Mouse (Mus musculus) stomach, embryonic 14.5 days (tissue): ENCODE results near the gene Hist1h3a. TPM values are rescaled to one million over a fixed set of nuclear protein-coding genes. Genes with fewer than 3 reads are reported as not detected.

Source experiments
- ATAC-seq: fragments of 200-750 bp; cut with Nextera tagmentation; 2 replicates; pipeline ENCODE4 v1.8.0; 2017; ENCODE audit warnings: low read depth, moderate TSS enrichment; ENCODE audit not compliant: insufficient number of reproducible peaks, insufficient read depth, low FRiP score
- H3K27ac ChIP-seq: fragments of 300-500 bp; sonication (generic); 2 replicates; pipeline ENCODE4 v1.5.1; 2014; ENCODE audit warnings: mild to moderate bottlenecking, low read length, moderate library complexity, mixed read lengths
- H3K27me3 ChIP-seq: fragments of 300-500 bp; sonication (generic); 2 replicates; pipeline ENCODE4 v1.6.1; 2014; ENCODE audit warnings: low read length, control low read depth, mixed read lengths; ENCODE audit not compliant: control insufficient read depth, insufficient read depth
- H3K36me3 ChIP-seq: fragments of 300-500 bp; sonication (generic); 2 replicates; pipeline ENCODE4 v1.6.1; 2014; ENCODE audit warnings: mild to moderate bottlenecking, control low read depth, low read length, moderate library complexity, mixed read lengths; ENCODE audit not compliant: control insufficient read depth, insufficient read depth
- H3K4me1 ChIP-seq: fragments of 300-500 bp; sonication (generic); 2 replicates; pipeline ENCODE4 v1.6.1; 2014; ENCODE audit warnings: low read length, control low read depth, mixed read lengths; ENCODE audit not compliant: control insufficient read depth, insufficient read depth
- H3K4me2 ChIP-seq: fragments of 300-500 bp; sonication (generic); replicated peaks from 2 replicates; pipeline ENCODE4 v1.6.1; 2014; ENCODE audit warnings: low read depth, low read length, control low read depth
- H3K4me3 ChIP-seq: fragments of 300-500 bp; sonication (generic); 2 replicates; pipeline ENCODE4 v1.5.1; 2014; ENCODE audit warnings: low read depth, low read length, control low read depth
- H3K9ac ChIP-seq: fragments of 300-500 bp; sonication (generic); replicated peaks from 2 replicates; pipeline ENCODE4 v1.6.1; 2014; ENCODE audit warnings: low read depth, mild to moderate bottlenecking, control low read depth, low read length, moderate library complexity, mixed read lengths
- H3K9me3 ChIP-seq: fragments of 300-500 bp; sonication (generic); 2 replicates; pipeline ENCODE4 v1.6.1; 2016; ENCODE audit warnings: low read depth, low read length, control low read depth; ENCODE audit not compliant: control insufficient read depth
- WGBS: fragments of 180-500 bp; shearing (Covaris S2); extraction: QIAGEN DNeasy Blood & Tissue Kit; methylation state at CpG from one replicate; pipeline ENCODE4 v1.1.7; 2014; 5-methylcytosine and 5-hydroxymethylcytosine counted together
- polyA plus RNA-seq: library from polyadenylated mRNA; unstranded; fragments of >200 nt; fragmentation: Nextera tagmentation; extraction: Ambion mirVana; gene quantifications from 2 replicates; pipeline ENCODE4 v1.2.1, GENCODE M21; 2014

The Hist1h3a gene
- polyA plus RNA-seq, 1 experiment from 2014 or later = 6.5 TPM

DNA sequence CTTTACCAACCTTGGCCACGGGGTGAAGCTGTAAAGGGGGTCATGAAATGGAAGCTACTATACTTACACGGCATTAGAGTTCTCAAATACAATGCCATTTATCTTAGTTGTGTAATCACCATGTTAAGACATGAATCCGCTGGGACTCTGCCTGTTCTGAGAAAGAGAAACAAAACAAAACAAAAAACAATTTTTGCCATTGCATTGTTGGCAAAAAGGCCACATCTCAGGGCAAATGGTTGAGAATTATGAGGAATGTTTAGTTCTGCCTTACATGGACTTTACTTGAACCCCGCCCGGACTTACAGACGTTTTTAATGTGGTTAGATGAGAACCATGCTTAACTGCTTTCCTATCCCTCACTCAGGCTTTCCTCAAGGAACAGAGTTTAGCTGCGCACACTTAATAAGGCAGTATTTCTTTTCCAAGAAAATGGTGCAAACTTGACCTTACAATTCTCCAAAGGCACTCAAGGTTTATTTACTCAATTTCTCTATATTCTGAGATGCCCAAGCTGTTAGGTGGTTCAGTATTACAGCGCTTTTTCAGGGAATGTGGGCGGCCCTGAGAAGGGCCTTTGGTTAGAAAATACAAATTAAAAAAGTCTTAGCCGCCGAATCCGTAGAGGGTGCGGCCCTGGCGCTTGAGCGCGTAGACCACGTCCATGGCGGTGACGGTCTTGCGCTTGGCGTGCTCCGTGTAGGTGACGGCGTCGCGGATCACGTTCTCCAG, 1.8 kb downstream of the Hist1h3a start:
- no peak for ATAC-seq
- Histone ChIP-seq H3K27ac (peak overlapping the region; percentile 75), H3K27me3 (no peaks in the 10 kb centered on the region), H3K9me3 (no peaks in the 10 kb centered on the region), H3K9ac (peak overlapping the region; percentile 22), H3K4me1 (peaks cover 11% of the 10 kb centered on the region), H3K36me3 (no peaks in the 10 kb centered on the region), H3K4me3 (peak overlapping the region; percentile 50), H3K4me2 (peak overlapping the region; percentile 67)
- 2% methylated on average over 19 of the region's 27 CpGs for WGBS

GRCm38 (mm10) chr13:23759916-23760239, 2.3 kb downstream of the Hist1h3a start:
- Histone ChIP-seq H3K9ac (peak overlapping the region; percentile 22), H3K27me3 (no peaks in the 10 kb centered on the region), H3K27ac (peak overlapping the region; percentile 75), H3K9me3 (no peaks in the 10 kb centered on the region), H3K36me3 (no peaks in the 10 kb centered on the region), H3K4me3 (peak overlapping the region; percentile 50), H3K4me1 (peaks cover 11% of the 10 kb centered on the region), H3K4me2 (peak overlapping the region; percentile 67)
- WGBS = 63% methylated on average over 1 of the region's 1 CpGs
- no peak for ATAC-seq

DNA sequence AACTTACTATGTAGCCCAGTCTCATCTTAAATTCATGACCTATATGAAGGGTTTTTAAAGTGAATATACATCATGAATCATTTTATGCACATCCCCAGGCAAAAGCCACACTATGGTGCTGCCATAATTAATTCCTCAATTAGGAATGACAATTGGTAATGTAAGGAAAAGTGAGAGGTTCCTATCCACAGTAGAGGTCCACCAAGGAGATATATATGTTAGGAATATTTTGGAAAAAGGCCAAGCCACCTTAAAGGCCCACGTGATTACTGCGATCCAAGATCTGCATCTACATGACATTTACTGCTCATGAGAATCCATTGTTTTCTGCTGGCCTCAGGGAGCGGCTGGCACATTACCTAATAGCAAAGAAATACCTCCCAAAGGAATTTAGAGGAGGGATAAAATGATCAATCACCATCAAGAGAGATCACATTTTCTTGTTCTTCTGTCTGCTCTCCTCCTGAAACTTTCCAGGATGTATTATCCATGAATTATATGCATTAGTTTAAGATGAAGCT, 2.9 kb downstream of the Hist1h3a start:
- no peak overlapping the region for H3K4me2 ChIP-seq
- no peak overlapping the region; the same call in 1 of the 2 replicates for H3K27ac ChIP-seq
- no peaks in the 10 kb centered on the region for H3K36me3 ChIP-seq
- no peak overlapping the region for H3K9ac ChIP-seq
- no peak for ATAC-seq
- H3K4me3 ChIP-seq = no peak overlapping the region
- H3K4me1 ChIP-seq = peaks cover 8% of the 10 kb centered on the region
- WGBS = 71% methylated on average over 3 of the region's 3 CpGs
- H3K27me3 ChIP-seq = no peaks in the 10 kb centered on the region
- no peaks in the 10 kb centered on the region for H3K9me3 ChIP-seq

DNA sequence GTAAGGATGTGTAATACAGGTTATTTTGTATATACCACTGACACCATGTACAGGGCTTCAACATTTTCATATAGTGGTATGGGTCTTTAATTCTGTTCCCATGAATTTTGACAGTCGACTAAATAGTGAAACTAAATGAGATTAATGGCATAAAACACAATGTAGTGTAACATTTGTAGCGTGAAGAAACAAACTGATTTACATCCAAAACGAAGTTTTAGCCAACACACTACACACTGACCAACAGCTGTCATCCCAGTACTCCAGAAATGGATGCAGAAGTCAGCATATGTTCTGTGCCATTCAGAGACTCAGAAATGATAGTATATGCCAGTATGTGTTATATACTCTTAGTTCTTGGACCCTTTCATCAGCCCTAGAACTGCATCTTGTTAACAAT, 4.3 kb downstream of the Hist1h3a start:
- Histone ChIP-seq H3K27ac (peak overlapping the region; percentile 92; the same call in 1 of the 2 replicates), H3K9ac (no peak overlapping the region), H3K4me1 (peaks cover 11% of the 10 kb centered on the region), H3K4me3 (no peak overlapping the region), H3K36me3 (no peaks in the 10 kb centered on the region), H3K27me3 (no peaks in the 10 kb centered on the region), H3K4me2 (no peak overlapping the region), H3K9me3 (no peaks in the 10 kb centered on the region)
- no peak for ATAC-seq
- 43% methylated on average over 3 of the region's 3 CpGs for WGBS

- no peak for ATAC-seq
- Histone ChIP-seq H3K36me3 (no peaks in the 10 kb centered on the region), H3K27ac (peak overlapping the region; percentile 92), H3K4me1 (peaks cover 13% of the 10 kb centered on the region), H3K4me2 (peak overlapping the region; percentile 70), H3K9me3 (no peaks in the 10 kb centered on the region), H3K9ac (peak overlapping the region; percentile 40; the same call in 1 of the 2 replicates), H3K4me3 (peak overlapping the region; percentile 39), H3K27me3 (no peaks in the 10 kb centered on the region)
- 2% methylated on average over 14 of the region's 23 CpGs for WGBS
Observed at GRCm38 (mm10) chr13:23757211-23757773, 4.9 kb downstream of the Hist1h3a start.

DNA sequence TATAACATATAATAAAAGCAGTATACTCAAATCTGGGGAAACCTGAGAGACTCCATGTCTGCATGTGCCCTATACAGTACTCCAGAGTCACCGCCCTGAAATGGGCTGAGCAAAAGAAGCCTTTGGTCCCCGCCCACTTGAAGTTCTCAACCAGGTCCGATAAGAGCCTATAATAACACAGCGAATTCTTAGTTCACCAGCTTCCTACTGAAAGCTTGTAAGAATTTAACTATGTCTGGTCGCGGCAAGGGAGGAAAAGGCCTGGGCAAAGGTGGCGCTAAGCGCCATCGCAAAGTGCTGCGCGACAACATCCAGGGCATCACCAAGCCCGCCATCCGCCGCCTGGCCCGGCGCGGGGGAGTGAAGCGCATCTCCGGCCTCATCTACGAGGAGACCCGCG, 5.4 kb downstream of the Hist1h3a start, which contains the start of gene Hist1h4b:
Gene Hist1h4b, plus strand, starts transcription at position 224 of the 400 bp plus-strand sequence.
- peak within 1 kb of the TSS; percentile 92 for H3K27ac ChIP-seq
- peak within 1 kb of the TSS; percentile 40; the same call in 1 of the 2 replicates for H3K9ac ChIP-seq
- peak within 1 kb of the TSS; percentile 70 for H3K4me2 ChIP-seq
- peak within 1 kb of the TSS; percentile 39 for H3K4me3 ChIP-seq
- no peaks in the 10 kb centered on the region for H3K27me3 ChIP-seq
- peak; percentile 71 for ATAC-seq
- H3K36me3 ChIP-seq = no peaks in the 10 kb centered on the region
- 0% methylated on average over 17 of the region's 22 CpGs for WGBS
- no peaks in the 10 kb centered on the region for H3K9me3 ChIP-seq
- peaks cover 13% of the 10 kb centered on the region for H3K4me1 ChIP-seq

- H3K36me3 ChIP-seq = no peaks in the 10 kb centered on the region
- no peak overlapping the region for H3K4me3 ChIP-seq
- H3K27ac ChIP-seq = no peak overlapping the region
- H3K4me2 ChIP-seq = no peak overlapping the region
- no peaks in the 10 kb centered on the region for H3K27me3 ChIP-seq
- H3K9ac ChIP-seq = no peak overlapping the region
- H3K9me3 ChIP-seq = no peaks in the 10 kb centered on the region
- ATAC-seq = no peak
- peaks cover 9% of the 10 kb centered on the region for H3K4me1 ChIP-seq
Observed at GRCm38 (mm10) chr13:23755000-23755399, 7.2 kb downstream of the Hist1h3a start.

- Histone ChIP-seq H3K4me1 (peaks cover 11% of the 10 kb centered on the region; the same call in 1 of the 2 replicates), H3K27ac (peak overlapping the region; percentile 79; the same call in 1 of the 2 replicates), H3K9ac (peak overlapping the region; percentile 34; the same call in 1 of the 2 replicates), H3K9me3 (no peaks in the 10 kb centered on the region), H3K36me3 (no peaks in the 10 kb centered on the region), H3K4me2 (peak overlapping the region; percentile 40), H3K4me3 (peak overlapping the region; percentile 37; the same call in 1 of the 2 replicates), H3K27me3 (no peaks in the 10 kb centered on the region)
- 46% methylated on average over 4 of the region's 4 CpGs for WGBS
- ATAC-seq = no peak
Observed at GRCm38 (mm10) chr13:23753314-23754078, 8.7 kb downstream of the Hist1h3a start.
